Mouse (Mus musculus) heart, adult 11 months (tissue): ENCODE results near the gene Cers6.

ENCODE experiments used
- DNase-seq: peaks from one replicate; pipeline ENCODE4 v3.0.0; 2022

Cers6 gene

GRCm38 (mm10) chr2:69128321-69128720 is 267.1 kb downstream of the Cers6 start:
- DNase-seq = peak; percentile 91

- peak; percentile 91 for DNase-seq
Measured at GRCm38 (mm10) chr2:69128921-69129395, 267.7 kb downstream of the Cers6 start.

GRCm38 (mm10) chr2:69129425-69130210 is 268.4 kb downstream of the Cers6 start:
- DNase-seq = peak; percentile 91

GRCm38 (mm10) chr2:69132046-69132445 is 270.8 kb downstream of the Cers6 start:
- peak; percentile 61 for DNase-seq

GRCm38 (mm10) chr2:69132488-69133040 is 271.3 kb downstream of the Cers6 start:
- peak; percentile 57 for DNase-seq

- peak; percentile 61 for DNase-seq
Measured at GRCm38 (mm10) chr2:69134186-69134585, 272.9 kb downstream of the Cers6 start.

GRCm38 (mm10) chr2:69134937-69135336 is 273.7 kb downstream of the Cers6 start:
- DNase-seq = no peak

- DNase-seq = peak; percentile 97
Measured at GRCm38 (mm10) chr2:69135661-69136576, 274.7 kb downstream of the Cers6 start, which contains the start of gene Nostrin. TSS of gene Nostrin (plus strand) at chr2:69135800.

GRCm38 (mm10) chr2:69137406-69138084 is 276.3 kb downstream of the Cers6 start:
- peak; percentile 92 for DNase-seq

- DNase-seq = peak; percentile 90
Measured at GRCm38 (mm10) chr2:69138759-69139158, 277.5 kb downstream of the Cers6 start.

- peak; percentile 13 for DNase-seq
Measured at GRCm38 (mm10) chr2:69140215-69140614, 279.0 kb downstream of the Cers6 start.

GRCm38 (mm10) chr2:69140816-69141215 is 279.6 kb downstream of the Cers6 start:
- DNase-seq = peak; percentile 83

GRCm38 (mm10) chr2:69148691-69149090 is 287.4 kb downstream of the Cers6 start:
- DNase-seq = no peak

- DNase-seq = peak; percentile 93
Measured at GRCm38 (mm10) chr2:69149154-69149553, 287.9 kb downstream of the Cers6 start.

- no peak for DNase-seq
Measured at GRCm38 (mm10) chr2:69150841-69151240, 289.6 kb downstream of the Cers6 start.

GRCm38 (mm10) chr2:69155861-69156260 is 294.6 kb downstream of the Cers6 start:
- no peak for DNase-seq

GRCm38 (mm10) chr2:69156283-69156682 is 295.0 kb downstream of the Cers6 start:
- no peak for DNase-seq

- no peak for DNase-seq
Measured at GRCm38 (mm10) chr2:69158907-69159306, 297.7 kb downstream of the Cers6 start.
